Mouse (Mus musculus) heart, postnatal 36 days (tissue): ENCODE results near the gene Gm36176. TPM values are rescaled to one million over a fixed set of nuclear protein-coding genes. Genes with fewer than 3 reads are reported as not detected.

Source experiments
- DNase-seq, 2 experiments: peaks; one replicate each; pipeline ENCODE4 v3.0.0; 2021 to 2022
- intact Hi-C: fragments of 180-260 bp; cut with DNase I; formaldehyde crosslinking; loops from one replicate; pipeline ENCODE4 v1.15.1; 2025
- total RNA-seq, 2 experiments: library from RNA; stranded (reverse); gene quantifications; 2 replicates each; pipeline ENCODE4 v1.2.3; 2021

The Gm36176 gene
- total RNA-seq, 2 experiments from 2014 or later: not detected

- DNase-seq: peak in 1 of 2 experiments; percentile 30
- intact Hi-C loops: loop anchor here (2.0 to 5.0 kb wide), 4 partner anchors 150 to 362 kb away; partner anchors contain the start of genes Fam207a and Gm10024
These were observed 32.4 kb downstream of the Gm36176 start for GRCm38 (mm10) chr10:77878985-77879384.

GRCm38 (mm10) chr10:77880305-77880704 is 33.7 kb downstream of the Gm36176 start:
- DNase-seq: no peak
- intact Hi-C loops: no loop called here

DNA sequence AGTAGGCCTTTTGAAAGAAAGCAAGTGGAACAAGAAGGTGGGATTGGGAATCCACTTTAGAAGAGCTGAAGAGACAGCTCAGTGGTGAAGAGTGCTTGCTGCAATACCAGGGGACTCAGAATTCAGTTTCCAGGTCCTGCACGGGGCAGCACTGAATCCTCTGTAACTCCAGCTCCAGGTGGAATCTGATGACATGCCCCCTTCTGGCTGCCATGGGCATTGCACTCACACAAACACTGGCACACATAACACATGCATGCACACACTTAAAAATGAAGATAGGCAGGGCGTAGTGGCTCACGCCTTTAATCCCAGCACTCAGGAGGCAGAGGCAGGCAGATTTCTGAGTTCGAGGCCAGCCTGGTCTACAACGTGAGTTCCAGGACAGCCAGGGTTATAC is 36.0 kb downstream of the Gm36176 start:
- no peak for DNase-seq
- intact Hi-C loops: no loop called here

DNA sequence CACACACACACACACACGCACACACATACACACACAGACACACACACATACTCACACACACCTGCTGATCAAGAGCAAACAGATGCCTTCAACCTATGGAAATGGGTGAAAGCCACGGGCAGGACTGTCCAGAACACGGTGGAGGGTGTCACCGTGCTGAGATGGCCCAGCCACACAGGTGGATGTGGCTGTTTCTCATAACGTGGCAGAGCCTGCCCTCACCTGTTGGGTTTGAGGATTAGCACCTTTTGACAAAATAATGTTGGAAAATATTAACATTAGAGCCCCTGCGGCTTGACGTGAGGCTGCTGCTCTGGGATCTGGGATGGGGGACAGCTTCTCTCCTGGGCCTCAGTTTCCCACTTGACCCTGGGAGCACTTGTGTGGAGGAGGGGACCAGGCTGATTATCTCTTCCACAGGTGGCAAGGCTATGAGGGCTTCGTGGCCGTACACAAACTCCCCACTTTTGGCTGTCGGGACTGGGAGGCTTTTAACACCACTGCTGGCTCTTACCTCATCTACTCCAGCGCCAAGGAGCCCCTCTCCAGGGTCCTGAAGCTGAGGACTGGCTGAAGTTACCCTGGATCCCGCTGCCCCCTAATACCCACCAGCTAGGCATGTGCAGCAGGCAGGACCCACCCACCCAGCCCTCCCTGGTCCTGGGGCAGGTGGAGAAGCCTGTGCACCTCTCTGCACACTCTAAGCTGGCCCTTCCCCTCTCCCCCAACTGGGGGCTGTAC is 39.6 kb downstream of the Gm36176 start:
- intact Hi-C loops: no loop called here
- DNase-seq: no peak

DNA sequence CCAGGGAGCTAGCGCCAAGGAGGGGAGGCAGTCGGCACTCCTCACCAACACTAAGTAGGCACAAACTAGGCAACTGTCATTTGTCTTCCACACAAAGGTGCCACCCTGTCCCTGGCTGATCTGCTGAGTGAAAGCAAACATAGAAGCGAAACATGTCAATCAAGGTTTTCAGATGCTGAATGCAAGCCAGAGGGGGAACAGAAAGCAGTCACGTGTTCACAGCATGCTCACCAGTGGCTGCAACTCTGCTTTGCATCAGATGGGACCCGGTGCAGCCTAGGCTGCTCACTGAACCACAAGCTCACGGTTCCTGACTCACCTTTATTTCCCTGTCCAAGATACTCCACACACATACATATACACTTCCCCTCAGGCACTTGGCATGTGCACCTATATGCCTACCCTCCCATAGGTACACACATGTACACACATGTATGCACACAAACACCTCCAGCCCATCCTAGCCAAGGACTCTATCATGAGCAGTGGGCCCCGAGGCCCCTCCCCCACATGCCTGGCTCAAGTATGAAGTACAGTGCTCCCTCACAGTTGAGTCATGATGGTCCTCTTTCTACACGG is 44.5 kb downstream of the Gm36176 start:
- DNase-seq: no peak
- intact Hi-C loops: no loop called here

DNA sequence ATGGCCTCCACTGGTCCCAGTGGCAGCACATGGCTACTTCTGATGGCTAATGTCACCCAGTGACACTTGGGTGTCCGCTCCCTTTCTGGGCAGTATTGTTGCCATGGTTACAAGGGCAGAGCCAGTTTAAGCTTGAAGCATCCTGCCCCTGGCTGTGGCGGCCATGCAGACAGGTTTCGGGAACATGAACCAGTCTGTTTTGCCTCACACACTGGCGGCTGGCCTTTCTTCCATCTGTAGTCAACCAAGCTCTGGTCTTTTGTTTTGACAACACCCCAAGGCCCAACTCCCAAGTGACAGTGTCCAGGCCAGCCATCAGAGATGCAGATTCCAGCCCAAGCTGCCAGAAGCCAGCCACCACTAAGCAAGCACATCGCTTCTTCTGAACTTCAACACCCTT is 49.0 kb downstream of the Gm36176 start:
- DNase-seq: peak in 1 of 2 experiments; percentile 17
- intact Hi-C loops: no loop called here

Other genes starting within 250 kb of the Gm36176 start
- 10 to 100 TPM; 52.9 to 58.9 TPM for gene Sumo3, start 240.7 kb upstream of the Gm36176 start, total RNA-seq
- gene Gm49325, start 240.6 kb upstream of the Gm36176 start, total RNA-seq: 10 to 100 TPM; 10.6 to 17.6 TPM
- 10 to 100 TPM; 65.2 to 73.4 TPM for gene Ube2g2, start 224.5 kb upstream of the Gm36176 start, total RNA-seq
- not detected for gene Tspear, start 160.2 kb upstream of the Gm36176 start, total RNA-seq
- not detected for gene Gm19402, start 156.0 kb upstream of the Gm36176 start, total RNA-seq
- not detected for gene Gm9508, start 149.6 kb upstream of the Gm36176 start, total RNA-seq
- not detected for gene Gm10272, start 140.2 kb upstream of the Gm36176 start, total RNA-seq
- not detected for gene Gm10024, start 135.3 kb upstream of the Gm36176 start, total RNA-seq
- not detected for gene Gm10142, start 131.0 kb upstream of the Gm36176 start, total RNA-seq
- not detected for gene Krtap12-1, start 126.2 kb upstream of the Gm36176 start, total RNA-seq
- not detected for gene Gm10100, start 120.3 kb upstream of the Gm36176 start, total RNA-seq
- gene Gm18596, start 104.2 kb upstream of the Gm36176 start, total RNA-seq: not detected
- gene Gm9736, start 95.4 kb upstream of the Gm36176 start, total RNA-seq: not detected
- not detected for gene Gm3233, start 87.1 kb upstream of the Gm36176 start, total RNA-seq
- not detected for gene Gm3238, start 75.5 kb upstream of the Gm36176 start, total RNA-seq
- gene Gm7138, start 69.9 kb upstream of the Gm36176 start, total RNA-seq: not detected
- not detected for gene Gm3250, start 64.3 kb upstream of the Gm36176 start, total RNA-seq
- not detected for gene Gm7137, start 58.6 kb upstream of the Gm36176 start, total RNA-seq
- gene Gm9639, start 51.7 kb upstream of the Gm36176 start, total RNA-seq: not detected
- not detected for gene Gm19668, start 47.7 kb upstream of the Gm36176 start, total RNA-seq
- gene Gm9507, start 35.0 kb upstream of the Gm36176 start, total RNA-seq: not detected
- gene Gm2696, start 32.1 kb upstream of the Gm36176 start, total RNA-seq: not detected
- not detected for gene Krtap10-4, start 19.7 kb upstream of the Gm36176 start, total RNA-seq
- not detected for gene Krtap10-10, start 10.9 kb upstream of the Gm36176 start, total RNA-seq
- not detected for gene Gm10318, start 6.1 kb downstream of the Gm36176 start, total RNA-seq
- not detected for gene Gm3285, start 15.2 kb downstream of the Gm36176 start, total RNA-seq
- gene Lrrc3, start 55.7 kb downstream of the Gm36176 start, total RNA-seq: under 1 TPM; 0.54 to 0.94 TPM
- 1 to 10 TPM in 1 of 2 experiments, under 1 TPM in 1; 0.31 to 1.5 TPM for gene Trpm2, start 123.8 kb downstream of the Gm36176 start, total RNA-seq
- 10 to 100 TPM in 1 of 2 experiments, 1 to 10 TPM in 1; 9.3 to 10.3 TPM for gene 1810043G02Rik, start 131.7 kb downstream of the Gm36176 start, total RNA-seq
- 100 to 1,000 TPM in 1 of 2 experiments, 10 to 100 TPM in 1; 97.8 to 116 TPM for gene Pfkl, start 163.3 kb downstream of the Gm36176 start, total RNA-seq
- not detected for gene Dnmt3l, start 195.1 kb downstream of the Gm36176 start, total RNA-seq
- gene Aire, start 196.8 kb downstream of the Gm36176 start, total RNA-seq: not detected
- 1 to 10 TPM; 7.6 to 7.7 TPM for gene Icosl, start 222.5 kb downstream of the Gm36176 start, total RNA-seq